Mouse (Mus musculus) inflammation-experienced regulatory T-cells, adult 6 months (primary cell): ENCODE measurements at regions not wholly inside any gene's neighbourhood (a gene's known extent, or its start where the extent isn't known, plus 50 kb on each side); places are given as distances from the start of the nearest gene placed in this dataset.

ENCODE experiments used
- ATAC-seq: one replicate; pipeline ENCODE4 v1.8.0; 2017

GRCm38 (mm10) chr13:51975330-51975729 lies 128.9 kb downstream of the Gadd45g start:
- ATAC-seq, result no peak

DNA sequence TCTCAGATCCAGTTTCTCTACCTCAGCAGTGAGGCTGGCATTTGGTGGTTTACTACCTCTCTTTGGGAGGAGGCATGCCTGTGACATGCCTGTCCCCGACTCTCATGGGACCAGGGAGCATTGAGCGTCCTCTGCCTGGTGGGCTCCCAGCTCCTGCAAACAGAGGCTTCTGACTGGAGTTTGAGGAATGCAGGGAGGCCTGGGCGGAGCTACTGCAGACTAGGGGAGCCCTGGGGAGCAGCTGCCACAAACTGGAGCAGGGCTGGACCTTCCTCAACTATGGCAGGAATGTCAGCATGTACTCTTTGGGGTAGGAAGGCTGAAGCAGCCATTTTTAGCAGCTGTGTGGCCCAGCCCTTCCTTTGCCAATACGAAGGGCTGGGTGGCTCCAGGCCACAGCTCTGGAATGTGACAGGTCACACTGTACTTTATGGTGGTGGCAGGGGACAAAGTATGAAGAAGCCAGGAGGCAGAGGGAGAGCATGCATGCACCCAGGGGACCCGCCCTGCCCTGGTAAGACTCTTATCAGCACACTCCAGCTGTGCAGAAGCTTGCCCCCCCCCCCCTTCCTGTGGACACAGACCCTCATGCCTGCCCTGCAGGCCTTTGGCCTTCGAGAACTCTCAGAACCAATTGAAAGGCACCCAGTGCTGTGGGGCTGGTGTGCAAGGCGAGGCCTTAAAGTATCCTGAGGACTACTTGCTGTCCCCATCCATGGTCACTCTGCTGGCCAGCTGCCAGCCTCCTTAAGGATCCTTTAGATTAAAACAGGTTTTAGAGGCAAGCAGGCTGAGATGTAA lies 129.5 kb downstream of the Gadd45g start:
- ATAC-seq, result no peak

DNA sequence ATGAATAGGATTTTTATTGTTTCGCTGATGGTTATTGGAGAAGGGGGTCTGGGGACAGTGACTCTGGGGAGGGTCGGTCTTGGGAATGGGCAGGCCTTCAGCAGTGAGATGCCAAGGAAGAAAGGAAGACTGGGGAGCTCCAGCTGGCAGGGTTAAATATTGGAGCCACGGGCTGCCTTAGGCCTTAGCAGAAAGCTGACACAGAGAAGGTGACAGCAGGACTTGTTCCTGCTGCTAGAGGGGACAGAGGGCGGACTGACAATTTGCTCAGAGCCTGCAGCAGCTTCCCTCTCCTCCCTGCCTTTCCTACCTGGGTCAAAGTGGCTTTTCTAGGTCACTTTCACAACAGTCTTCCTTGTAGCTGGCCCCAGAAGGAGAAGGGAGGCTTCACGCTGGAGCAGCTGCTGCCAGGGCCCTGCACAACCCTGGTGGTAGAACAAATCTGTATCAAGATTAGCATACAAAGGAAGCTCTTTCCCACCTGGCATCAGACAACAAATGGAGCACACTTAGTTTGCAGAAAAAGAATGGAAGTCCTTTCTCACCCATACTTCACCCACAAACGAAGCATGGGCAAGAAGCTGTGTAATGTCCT lies 130.2 kb downstream of the Gadd45g start:
- no peak for ATAC-seq

- no peak for ATAC-seq
These were observed 133.0 kb downstream of the Gadd45g start for GRCm38 (mm10) chr13:51979301-51979977.

GRCm38 (mm10) chr13:51980344-51980743 lies 133.9 kb downstream of the Gadd45g start:
- no peak for ATAC-seq

DNA sequence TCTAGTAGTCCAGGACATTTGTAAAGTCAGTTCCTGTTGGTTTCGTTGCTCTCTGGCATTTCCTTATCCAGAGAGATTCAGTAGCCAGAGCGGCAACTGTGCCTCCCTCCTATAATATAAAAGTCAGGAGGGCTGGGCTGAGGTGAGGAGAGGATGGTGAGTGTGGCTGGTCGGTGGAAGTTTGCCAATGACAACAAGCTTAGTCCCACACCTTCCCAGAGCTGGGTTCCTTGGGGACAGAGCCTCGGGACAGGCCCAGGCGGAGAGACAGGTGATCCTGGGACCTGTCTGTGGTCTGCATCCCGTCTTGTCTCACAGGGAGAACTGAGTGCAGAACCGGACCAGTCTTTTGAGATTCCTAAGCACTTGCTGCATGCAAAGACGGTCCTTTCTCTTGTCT lies 136.5 kb downstream of the Gadd45g start:
- ATAC-seq, result no peak

DNA sequence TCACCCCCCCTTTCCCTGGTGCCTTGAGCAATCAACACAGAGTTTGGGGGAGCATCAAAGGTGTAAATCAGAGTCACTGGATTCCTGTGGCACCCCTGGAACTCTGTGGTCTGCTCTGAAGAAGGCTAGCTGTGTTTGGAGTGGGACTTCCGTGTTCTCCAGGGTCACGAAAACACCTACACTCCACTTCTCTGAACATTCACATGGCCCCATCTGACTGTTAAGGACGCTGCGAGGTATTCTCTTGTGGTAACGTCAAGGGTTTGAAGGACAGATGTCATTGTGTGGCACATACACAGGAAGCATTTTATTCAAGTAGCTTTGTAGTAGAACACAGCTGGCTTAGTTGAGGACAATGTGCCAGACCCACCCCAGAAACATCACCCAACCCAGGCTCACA lies 137.1 kb downstream of the Gadd45g start:
- no peak for ATAC-seq

GRCm38 (mm10) chr13:51991339-51991738 lies 144.9 kb downstream of the Gadd45g start:
- ATAC-seq, result no peak

- no peak for ATAC-seq
These were observed 146.4 kb downstream of the Gadd45g start for GRCm38 (mm10) chr13:51992878-51993277.

DNA sequence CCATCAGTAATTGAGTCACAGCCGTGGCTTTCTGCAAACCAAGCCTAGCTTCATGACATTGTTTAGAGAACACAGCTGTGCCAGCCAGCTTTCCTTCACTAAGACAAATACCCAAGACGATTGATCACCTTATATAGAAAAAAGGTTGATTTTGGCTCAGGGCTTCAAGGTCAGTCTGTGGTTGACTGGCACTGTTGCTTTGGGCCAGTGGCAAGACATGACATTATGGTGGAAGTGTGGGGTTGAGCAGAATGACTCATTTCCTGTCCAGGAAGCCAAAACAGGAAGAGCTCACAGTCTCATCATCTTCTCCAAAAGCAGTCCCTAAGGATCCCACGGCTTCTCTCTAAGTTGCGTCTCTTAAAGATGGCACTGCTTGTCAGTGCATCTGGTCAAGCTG lies 149.7 kb downstream of the Gadd45g start:
- ATAC-seq, result no peak

DNA sequence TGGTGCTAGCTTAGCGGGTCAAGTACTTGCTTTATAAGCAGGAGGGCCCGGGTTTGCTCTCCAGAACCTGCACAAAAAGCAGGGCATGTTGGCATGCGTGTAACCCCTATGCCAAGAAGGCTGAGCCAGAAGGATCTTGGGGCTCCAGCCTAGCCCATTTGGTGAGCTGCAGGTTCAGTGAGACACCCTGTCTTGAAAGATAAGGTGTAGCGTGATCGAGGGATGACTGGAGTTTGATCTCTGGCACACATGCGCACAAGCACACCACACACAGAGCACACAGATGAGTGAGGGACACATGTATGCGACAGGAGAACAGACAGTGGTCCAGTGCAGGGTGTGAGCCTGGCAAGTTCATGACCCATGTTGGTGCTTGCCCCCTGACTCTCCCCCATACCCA lies 152.1 kb downstream of the Gadd45g start:
- ATAC-seq, result no peak

- no peak for ATAC-seq
These were observed 155.3 kb downstream of the Gadd45g start for GRCm38 (mm10) chr13:52001811-52002210.

- peak; percentile 57 for ATAC-seq
These were observed 157.6 kb downstream of the Gadd45g start for GRCm38 (mm10) chr13:52003946-52004539.

DNA sequence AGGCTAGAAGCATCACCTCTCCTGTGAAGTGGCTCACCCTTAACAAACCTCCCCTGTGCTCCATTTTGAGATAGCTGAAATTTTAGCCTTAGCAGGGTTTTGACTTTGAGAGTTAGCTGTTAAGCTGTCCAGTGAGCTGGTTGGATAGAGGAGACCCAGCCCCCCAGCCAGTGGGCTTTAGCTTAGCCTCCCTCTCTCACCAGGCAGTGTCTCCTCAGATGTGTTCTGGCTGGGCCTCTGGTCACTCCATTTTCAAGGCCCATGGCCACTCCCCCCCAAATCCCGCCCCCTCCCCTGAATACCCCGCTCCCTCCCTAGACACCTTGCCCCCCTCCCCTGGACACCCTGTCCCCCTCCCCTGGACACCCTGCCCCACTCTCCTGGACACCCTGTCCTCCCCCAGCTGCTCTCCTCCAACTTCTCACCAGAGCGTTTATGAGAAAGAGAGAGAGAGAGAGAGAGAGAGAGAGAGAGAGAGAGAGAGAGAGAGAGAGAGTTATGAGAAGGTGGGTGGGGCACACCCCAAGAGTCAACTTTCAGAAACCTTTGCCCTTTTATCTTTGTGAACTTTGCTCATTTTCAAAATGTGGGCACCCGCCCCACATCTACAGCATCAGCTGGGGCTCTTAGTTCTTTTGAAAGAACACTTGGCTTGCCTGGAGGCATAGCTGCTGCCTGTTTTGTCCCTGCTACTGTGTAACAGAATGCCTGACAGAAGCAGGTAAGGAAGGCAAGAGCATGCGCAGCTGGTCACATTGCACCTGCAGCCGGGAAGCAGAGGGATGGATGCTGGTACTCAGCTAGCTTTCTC lies 161.3 kb downstream of the Gadd45g start:
- ATAC-seq, result no peak

DNA sequence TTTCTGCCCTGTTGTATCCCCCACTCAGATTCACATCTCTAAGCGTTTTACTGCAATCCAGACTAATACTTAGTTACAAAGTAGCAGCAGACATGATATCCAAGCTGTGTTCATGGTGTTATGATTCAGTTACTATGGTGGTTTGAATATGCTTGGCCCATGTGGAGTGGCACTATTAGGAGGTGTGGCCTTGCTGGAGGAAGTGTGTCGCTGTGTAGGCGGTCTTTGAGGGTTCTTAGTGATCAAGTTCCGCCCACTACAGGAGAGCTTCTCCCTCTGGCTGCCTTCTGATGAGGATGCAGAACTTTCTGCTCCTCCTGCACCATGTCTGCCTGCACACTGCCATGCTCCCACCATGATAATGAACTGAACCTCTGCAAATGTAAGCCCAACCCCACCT lies 162.8 kb downstream of the Gadd45g start:
- ATAC-seq, result peak; percentile 55

DNA sequence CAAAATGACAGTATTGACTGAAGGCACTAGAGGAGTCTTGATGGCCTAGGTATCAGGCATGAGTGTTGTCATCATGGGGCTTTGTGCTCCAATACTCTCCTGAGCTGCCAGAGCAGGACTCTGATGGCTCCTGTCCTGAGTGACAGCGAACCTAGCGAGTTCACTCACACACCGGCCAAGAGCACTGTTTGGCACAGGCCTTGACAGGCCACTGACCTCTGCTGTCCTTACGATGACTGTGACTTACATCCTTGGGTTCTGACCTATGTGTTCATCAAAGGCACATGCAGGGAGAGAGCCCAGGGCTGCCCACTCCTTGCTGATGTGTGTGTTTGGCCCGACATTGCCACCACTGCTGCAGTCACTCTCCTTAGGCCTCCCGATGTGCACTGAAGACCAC lies 163.3 kb downstream of the Gadd45g start:
- no peak for ATAC-seq

- no peak for ATAC-seq
These were observed 164.5 kb downstream of the Gadd45g start for GRCm38 (mm10) chr13:52011001-52011400.

DNA sequence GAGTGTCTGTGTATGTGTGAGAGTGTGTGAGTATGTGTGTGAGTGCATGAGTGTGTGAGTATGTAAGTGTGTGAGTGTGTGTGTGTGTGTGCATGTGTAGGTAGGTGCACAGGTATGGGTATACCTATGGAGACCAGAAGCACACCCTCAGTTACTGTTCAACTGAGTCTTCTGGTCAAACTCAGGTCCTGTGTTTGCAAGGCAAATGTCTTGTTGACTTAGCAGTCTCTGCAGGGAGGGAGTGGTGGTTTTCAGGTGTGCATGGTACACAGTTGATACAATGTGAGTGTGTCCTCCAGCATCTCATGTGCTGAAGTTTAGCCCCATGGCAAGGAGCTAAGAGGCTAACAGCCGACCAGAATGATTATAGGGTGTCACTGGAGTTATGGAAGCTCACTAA lies 166.7 kb downstream of the Gadd45g start:
- ATAC-seq, result no peak

- peak; percentile 38 for ATAC-seq
These were observed 167.3 kb downstream of the Gadd45g start for GRCm38 (mm10) chr13:52013757-52014156.

DNA sequence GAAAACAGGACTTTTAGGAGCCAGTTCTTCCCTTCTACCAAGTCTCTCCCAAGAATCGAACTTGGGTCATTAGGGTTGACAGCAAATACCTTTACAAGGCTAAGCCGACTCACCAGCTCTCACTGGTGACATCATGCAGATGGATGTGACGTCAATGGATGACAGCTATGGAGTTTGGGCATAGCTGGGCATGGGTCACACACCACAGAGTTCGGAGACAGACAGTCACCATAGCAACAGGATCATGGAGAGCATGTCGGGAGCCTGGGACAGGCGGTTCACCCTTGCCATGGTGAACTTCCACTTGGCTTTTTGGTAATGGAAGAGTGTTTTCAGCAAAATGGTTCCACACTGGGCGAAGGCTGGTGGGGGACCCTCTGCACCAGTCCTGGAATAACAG lies 168.1 kb downstream of the Gadd45g start:
- no peak for ATAC-seq

- no peak for ATAC-seq
These were observed 168.6 kb downstream of the Gadd45g start for GRCm38 (mm10) chr13:52015066-52015465.

DNA sequence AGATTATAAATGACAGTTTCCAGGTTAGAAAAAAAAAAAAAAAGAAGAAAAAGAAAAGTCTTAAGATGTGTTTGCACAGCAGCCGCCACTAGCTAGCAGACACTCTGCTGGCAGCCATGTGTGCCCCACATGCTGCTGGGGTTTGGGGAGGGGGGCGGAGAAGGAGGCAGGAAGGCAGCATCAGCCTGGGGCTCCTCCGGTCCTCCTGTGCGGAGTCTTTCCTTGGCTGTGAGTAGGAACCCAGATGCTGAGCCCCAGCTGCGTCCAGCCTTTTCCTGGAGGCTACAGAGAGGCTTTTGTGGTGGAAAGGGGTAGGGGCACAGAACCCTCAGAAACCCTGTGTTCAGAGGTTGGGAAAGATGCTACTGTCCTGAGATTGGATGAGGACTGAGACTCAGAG lies 169.0 kb downstream of the Gadd45g start:
- no peak for ATAC-seq
